Mouse (Mus musculus) lung, embryonic 15.5 days (tissue): Measurements from ENCODE around the gene Gpsm2. TPM values are rescaled to one million over a fixed set of nuclear protein-coding genes. Genes with fewer than 3 reads are reported as not detected.
A peak's percentile ranks its signal among the peaks of the same experiment; 100 is the strongest.

ENCODE experiments used
- ATAC-seq: fragments of 200-750 bp; cut with Nextera tagmentation; 2 replicates; pipeline ENCODE4 v1.8.0; 2017; ENCODE audit warnings: moderate number of reproducible peaks, borderline replicate concordance; ENCODE audit not compliant: low FRiP score, low TSS enrichment; ENCODE audit errors: extremely low read depth
- H3K27ac ChIP-seq: fragments of 300-500 bp; sonication (generic); 2 replicates; pipeline ENCODE4 v1.5.1; 2015; ENCODE audit warnings: moderate library complexity, mild to moderate bottlenecking, inconsistent platforms
- H3K27me3 ChIP-seq: fragments of 300-500 bp; sonication (generic); 2 replicates; pipeline ENCODE4 v1.6.1; 2015; ENCODE audit warnings: inconsistent platforms
- H3K36me3 ChIP-seq: fragments of 300-500 bp; sonication (generic); 2 replicates; pipeline ENCODE4 v1.6.1; 2015; ENCODE audit warnings: inconsistent platforms
- H3K4me1 ChIP-seq: fragments of 300-500 bp; sonication (generic); 2 replicates; pipeline ENCODE4 v1.6.1; 2015; ENCODE audit warnings: inconsistent platforms
- H3K4me2 ChIP-seq: fragments of 300-500 bp; sonication (generic); 2 replicates; pipeline ENCODE4 v1.6.1; 2015; ENCODE audit warnings: inconsistent platforms, mild to moderate bottlenecking, moderate library complexity
- H3K4me3 ChIP-seq: fragments of 300-500 bp; sonication (generic); 2 replicates; pipeline ENCODE4 v1.5.1; 2015; ENCODE audit warnings: mild to moderate bottlenecking, inconsistent platforms
- H3K9ac ChIP-seq: fragments of 300-500 bp; sonication (generic); 2 replicates; pipeline ENCODE4 v1.6.1; 2015; ENCODE audit warnings: inconsistent platforms
- H3K9me3 ChIP-seq: fragments of 300-500 bp; sonication (generic); 2 replicates; pipeline ENCODE4 v1.6.1; 2016; ENCODE audit warnings: inconsistent platforms
- WGBS: fragments of 180-500 bp; shearing (Covaris S2); methylation state at CpG from one replicate; pipeline ENCODE4 v1.1.7; 2015; 5-methylcytosine and 5-hydroxymethylcytosine counted together
- polyA plus RNA-seq: library from polyadenylated mRNA; unstranded; fragments of >200 nt; fragmentation: Nextera tagmentation; extraction: Ambion mirVana; gene quantifications from 2 replicates; pipeline ENCODE4 v1.2.1, GENCODE M21; 2015

Gene Gpsm2
- 47.1 and 50.3 TPM in 2 replicates for polyA plus RNA-seq

GRCm38 (mm10) chr3:108722036-108722872, at the start of gene Gpsm2:
Gpsm2 (minus strand) TSS chr3:108722309.
- WGBS: 3% methylated on average over 50 of the region's 53 CpGs
- Histone ChIP-seq H3K9me3 (no peaks in the 10 kb centered on the region), H3K36me3 (no peaks in the 10 kb centered on the region), H3K4me2 (peak within 1 kb of the TSS; percentile 70), H3K4me3 (peak within 1 kb of the TSS; percentile 76), H3K9ac (peak within 1 kb of the TSS; percentile 82), H3K27ac (peak within 1 kb of the TSS; percentile 94), H3K27me3 (no peaks in the 10 kb centered on the region), H3K4me1 (peaks cover 22% of the 10 kb centered on the region)
- peak; percentile 99 for ATAC-seq

- no peak overlapping the region for H3K4me3 ChIP-seq
- peak overlapping the region; percentile 38 for H3K4me2 ChIP-seq
- peak; percentile 94 for ATAC-seq
- H3K9me3 ChIP-seq: no peaks in the 10 kb centered on the region
- 14% methylated on average over 6 of the region's 6 CpGs for WGBS
- peaks cover 28% of the 10 kb centered on the region for H3K4me1 ChIP-seq
- no peaks in the 10 kb centered on the region for H3K36me3 ChIP-seq
- H3K27ac ChIP-seq: peak overlapping the region; percentile 89
- H3K27me3 ChIP-seq: peaks cover 6% of the 10 kb centered on the region; the same call in 1 of the 2 replicates
- no peak overlapping the region for H3K9ac ChIP-seq
These were observed 48.7 kb upstream of the Gpsm2 start for GRCm38 (mm10) chr3:108770725-108771368.

GRCm38 (mm10) chr3:108769547-108769946, 47.4 kb upstream of the Gpsm2 start:
- no peaks in the 10 kb centered on the region for H3K9me3 ChIP-seq
- H3K27me3 ChIP-seq: peaks cover 6% of the 10 kb centered on the region; the same call in 1 of the 2 replicates
- H3K27ac ChIP-seq: no peak overlapping the region
- H3K4me2 ChIP-seq: no peak overlapping the region
- H3K36me3 ChIP-seq: no peaks in the 10 kb centered on the region
- no peak overlapping the region for H3K9ac ChIP-seq
- no peak for ATAC-seq
- peaks cover 38% of the 10 kb centered on the region for H3K4me1 ChIP-seq
- no peak overlapping the region for H3K4me3 ChIP-seq
- 46% methylated on average over 6 of the region's 6 CpGs for WGBS

GRCm38 (mm10) chr3:108767416-108767815, 45.3 kb upstream of the Gpsm2 start:
- H3K4me3 ChIP-seq: no peak overlapping the region
- H3K4me2 ChIP-seq: no peak overlapping the region
- WGBS: 34% methylated on average over 10 of the region's 10 CpGs
- 0 out of 2 replicates have a peak, but pooled peaks cover 3% of the 10 kb centered on the region for H3K27me3 ChIP-seq
- no peak overlapping the region for H3K9ac ChIP-seq
- H3K27ac ChIP-seq: no peak overlapping the region
- peaks cover 59% of the 10 kb centered on the region for H3K4me1 ChIP-seq
- no peaks in the 10 kb centered on the region for H3K36me3 ChIP-seq
- H3K9me3 ChIP-seq: no peaks in the 10 kb centered on the region
- no peak for ATAC-seq

- Histone ChIP-seq H3K4me3 (no peak overlapping the region), H3K9ac (no peak overlapping the region), H3K4me1 (peaks cover 63% of the 10 kb centered on the region), H3K4me2 (no peak overlapping the region), H3K9me3 (no peaks in the 10 kb centered on the region), H3K27me3 (0 out of 2 replicates have a peak, but pooled peaks cover 3% of the 10 kb centered on the region), H3K27ac (no peak overlapping the region), H3K36me3 (no peaks in the 10 kb centered on the region)
- WGBS: 69% methylated on average over 7 of the region's 7 CpGs
- ATAC-seq: no peak
These were observed 44.8 kb upstream of the Gpsm2 start for GRCm38 (mm10) chr3:108766943-108767342.

GRCm38 (mm10) chr3:108765476-108765875, 43.4 kb upstream of the Gpsm2 start:
- Histone ChIP-seq H3K4me3 (no peak overlapping the region), H3K9ac (no peak overlapping the region), H3K36me3 (no peaks in the 10 kb centered on the region), H3K9me3 (no peaks in the 10 kb centered on the region), H3K4me1 (peaks cover 57% of the 10 kb centered on the region), H3K27ac (no peak overlapping the region), H3K27me3 (0 out of 2 replicates have a peak, but pooled peaks cover 5% of the 10 kb centered on the region), H3K4me2 (no peak overlapping the region)
- 88% methylated on average over 7 of the region's 7 CpGs for WGBS
- ATAC-seq: no peak

GRCm38 (mm10) chr3:108764976-108765375, 42.9 kb upstream of the Gpsm2 start:
- Histone ChIP-seq H3K9ac (no peak overlapping the region), H3K4me2 (no peak overlapping the region), H3K4me1 (peaks cover 58% of the 10 kb centered on the region), H3K9me3 (no peaks in the 10 kb centered on the region), H3K36me3 (no peaks in the 10 kb centered on the region), H3K27ac (no peak overlapping the region), H3K4me3 (no peak overlapping the region), H3K27me3 (0 out of 2 replicates have a peak, but pooled peaks cover 5% of the 10 kb centered on the region)
- ATAC-seq: no peak
- WGBS: 11% methylated on average over 7 of the region's 7 CpGs

GRCm38 (mm10) chr3:108763691-108764090, 41.6 kb upstream of the Gpsm2 start:
- 59% methylated on average over 2 of the region's 2 CpGs for WGBS
- H3K27me3 ChIP-seq: peaks cover 3% of the 10 kb centered on the region; the same call in 1 of the 2 replicates
- H3K36me3 ChIP-seq: no peaks in the 10 kb centered on the region
- H3K4me1 ChIP-seq: peaks cover 65% of the 10 kb centered on the region
- no peak for ATAC-seq
- H3K4me3 ChIP-seq: no peak overlapping the region
- no peaks in the 10 kb centered on the region for H3K9me3 ChIP-seq
- no peak overlapping the region for H3K4me2 ChIP-seq
- no peak overlapping the region for H3K9ac ChIP-seq
- no peak overlapping the region for H3K27ac ChIP-seq

- peak; percentile 82 for ATAC-seq
- H3K4me3 ChIP-seq: no peak overlapping the region
- 26% methylated on average over 7 of the region's 7 CpGs for WGBS
- H3K9me3 ChIP-seq: no peaks in the 10 kb centered on the region
- no peak overlapping the region for H3K9ac ChIP-seq
- peak overlapping the region; percentile 30; the same call in 1 of the 2 replicates for H3K27ac ChIP-seq
- H3K4me1 ChIP-seq: peaks cover 62% of the 10 kb centered on the region
- H3K36me3 ChIP-seq: no peaks in the 10 kb centered on the region
- H3K4me2 ChIP-seq: no peak overlapping the region
- peaks cover 10% of the 10 kb centered on the region for H3K27me3 ChIP-seq
These were observed 40.5 kb upstream of the Gpsm2 start for GRCm38 (mm10) chr3:108762597-108763111.

- Histone ChIP-seq H3K27ac (0 out of 2 replicates have a peak overlapping the region, but pooled peaks have one; percentile 13), H3K27me3 (peaks cover 20% of the 10 kb centered on the region), H3K4me3 (no peak overlapping the region), H3K9me3 (no peaks in the 10 kb centered on the region), H3K4me2 (no peak overlapping the region), H3K36me3 (no peaks in the 10 kb centered on the region), H3K9ac (no peak overlapping the region), H3K4me1 (peaks cover 45% of the 10 kb centered on the region)
- 0 out of 2 replicates have a peak, but pooled peaks have one; percentile 39 for ATAC-seq
- WGBS: 50% methylated on average over 11 of the region's 11 CpGs
These were observed 37.7 kb upstream of the Gpsm2 start for GRCm38 (mm10) chr3:108759566-108760420.

GRCm38 (mm10) chr3:108757570-108757969, 35.5 kb upstream of the Gpsm2 start:
- H3K4me3 ChIP-seq: no peak overlapping the region
- WGBS: 79% methylated on average over 9 of the region's 9 CpGs

More at GRCm38 (mm10) chr3:108757570-108757969, 35.5 kb upstream of the Gpsm2 start:
- H3K27ac ChIP-seq: no peak overlapping the region
- H3K9me3 ChIP-seq: no peaks in the 10 kb centered on the region
- H3K9ac ChIP-seq: no peak overlapping the region
- H3K36me3 ChIP-seq: no peaks in the 10 kb centered on the region
- no peak for ATAC-seq
- H3K4me2 ChIP-seq: no peak overlapping the region
- peaks cover 20% of the 10 kb centered on the region for H3K27me3 ChIP-seq
- H3K4me1 ChIP-seq: peaks cover 23% of the 10 kb centered on the region
